Mouse (Mus musculus) stomach, embryonic 14.5 days (tissue): ENCODE results near the gene Tdrd9. TPM values are rescaled to one million over a fixed set of nuclear protein-coding genes. Genes with fewer than 3 reads are reported as not detected.

Experiments used
- ATAC-seq: fragments of 200-750 bp; cut with Nextera tagmentation; 2 replicates; pipeline ENCODE4 v1.8.0; 2017; ENCODE audit warnings: low read depth, moderate TSS enrichment; ENCODE audit not compliant: insufficient number of reproducible peaks, insufficient read depth, low FRiP score
- H3K27ac ChIP-seq: fragments of 300-500 bp; sonication (generic); 2 replicates; pipeline ENCODE4 v1.5.1; 2014; ENCODE audit warnings: mild to moderate bottlenecking, low read length, moderate library complexity, mixed read lengths
- H3K27me3 ChIP-seq: fragments of 300-500 bp; sonication (generic); 2 replicates; pipeline ENCODE4 v1.6.1; 2014; ENCODE audit warnings: low read length, control low read depth, mixed read lengths; ENCODE audit not compliant: control insufficient read depth, insufficient read depth
- H3K36me3 ChIP-seq: fragments of 300-500 bp; sonication (generic); 2 replicates; pipeline ENCODE4 v1.6.1; 2014; ENCODE audit warnings: mild to moderate bottlenecking, control low read depth, low read length, moderate library complexity, mixed read lengths; ENCODE audit not compliant: control insufficient read depth, insufficient read depth
- H3K4me1 ChIP-seq: fragments of 300-500 bp; sonication (generic); 2 replicates; pipeline ENCODE4 v1.6.1; 2014; ENCODE audit warnings: low read length, control low read depth, mixed read lengths; ENCODE audit not compliant: control insufficient read depth, insufficient read depth
- H3K4me2 ChIP-seq: fragments of 300-500 bp; sonication (generic); replicated peaks from 2 replicates; pipeline ENCODE4 v1.6.1; 2014; ENCODE audit warnings: low read depth, low read length, control low read depth
- H3K4me3 ChIP-seq: fragments of 300-500 bp; sonication (generic); 2 replicates; pipeline ENCODE4 v1.5.1; 2014; ENCODE audit warnings: low read depth, low read length, control low read depth
- H3K9ac ChIP-seq: fragments of 300-500 bp; sonication (generic); replicated peaks from 2 replicates; pipeline ENCODE4 v1.6.1; 2014; ENCODE audit warnings: low read depth, mild to moderate bottlenecking, control low read depth, low read length, moderate library complexity, mixed read lengths
- H3K9me3 ChIP-seq: fragments of 300-500 bp; sonication (generic); 2 replicates; pipeline ENCODE4 v1.6.1; 2016; ENCODE audit warnings: low read depth, low read length, control low read depth; ENCODE audit not compliant: control insufficient read depth
- WGBS: fragments of 180-500 bp; shearing (Covaris S2); extraction: QIAGEN DNeasy Blood & Tissue Kit; methylation state at CpG from one replicate; pipeline ENCODE4 v1.1.7; 2014; 5-methylcytosine and 5-hydroxymethylcytosine counted together
- polyA plus RNA-seq: library from polyadenylated mRNA; unstranded; fragments of >200 nt; fragmentation: Nextera tagmentation; extraction: Ambion mirVana; gene quantifications from 2 replicates; pipeline ENCODE4 v1.2.1, GENCODE M21; 2014

Tdrd9 gene
- polyA plus RNA-seq, 1 experiment from 2014 or later = 0.22 TPM

DNA sequence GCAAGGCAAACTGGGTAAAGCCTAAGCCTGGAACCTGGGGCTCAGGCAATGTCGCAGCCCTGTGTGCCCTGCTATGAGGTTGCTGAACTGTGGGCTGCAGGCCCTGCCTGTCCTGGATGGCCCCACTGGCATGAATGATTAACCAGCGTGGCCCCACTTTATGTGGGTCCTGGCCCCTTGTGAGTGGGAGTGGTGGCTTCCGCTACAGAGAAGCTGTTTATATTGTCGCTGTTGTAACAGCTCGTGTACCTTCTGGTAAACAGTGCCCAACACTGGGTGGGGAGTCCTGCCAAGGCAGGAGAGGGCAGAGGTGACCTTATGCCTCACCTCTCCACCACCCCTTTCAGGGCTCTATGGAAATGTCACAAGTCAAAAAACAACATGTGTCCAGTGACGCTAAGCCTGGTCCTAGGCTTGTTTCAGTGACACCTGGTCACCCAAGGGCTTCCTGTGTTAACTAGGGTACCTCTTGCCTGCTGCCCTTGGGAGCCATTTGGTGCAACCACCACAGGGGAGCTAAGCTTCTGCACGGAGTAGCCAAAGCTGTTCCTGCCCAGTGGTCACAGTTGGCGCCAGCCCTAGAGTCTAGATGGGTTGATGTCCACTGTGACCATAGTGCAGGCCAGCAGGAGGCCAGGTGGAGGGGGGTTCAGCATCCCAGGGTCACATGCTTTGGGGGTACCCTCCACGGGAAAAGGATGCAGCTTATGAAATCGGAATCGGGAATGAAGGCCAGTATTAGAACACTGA is 137.5 kb downstream of the Tdrd9 start:
- Histone ChIP-seq H3K4me3 (no peak overlapping the region), H3K9me3 (no peaks in the 10 kb centered on the region), H3K36me3 (no peaks in the 10 kb centered on the region), H3K4me1 (peaks cover 4% of the 10 kb centered on the region; the same call in 1 of the 2 replicates), H3K9ac (no peak overlapping the region), H3K27me3 (no peaks in the 10 kb centered on the region), H3K4me2 (no peak overlapping the region), H3K27ac (no peak overlapping the region)
- ATAC-seq = no peak
- 72% methylated on average over 11 of the region's 11 CpGs for WGBS

GRCm38 (mm10) chr12:112109701-112110100 is 138.3 kb downstream of the Tdrd9 start:
- peaks cover 4% of the 10 kb centered on the region; the same call in 1 of the 2 replicates for H3K4me1 ChIP-seq
- ATAC-seq = no peak
- no peak overlapping the region for H3K27ac ChIP-seq
- WGBS = 75% methylated on average over 9 of the region's 9 CpGs
- H3K36me3 ChIP-seq = no peaks in the 10 kb centered on the region
- H3K4me3 ChIP-seq = no peak overlapping the region
- no peak overlapping the region for H3K9ac ChIP-seq
- no peaks in the 10 kb centered on the region for H3K9me3 ChIP-seq
- H3K27me3 ChIP-seq = no peaks in the 10 kb centered on the region
- no peak overlapping the region for H3K4me2 ChIP-seq

DNA sequence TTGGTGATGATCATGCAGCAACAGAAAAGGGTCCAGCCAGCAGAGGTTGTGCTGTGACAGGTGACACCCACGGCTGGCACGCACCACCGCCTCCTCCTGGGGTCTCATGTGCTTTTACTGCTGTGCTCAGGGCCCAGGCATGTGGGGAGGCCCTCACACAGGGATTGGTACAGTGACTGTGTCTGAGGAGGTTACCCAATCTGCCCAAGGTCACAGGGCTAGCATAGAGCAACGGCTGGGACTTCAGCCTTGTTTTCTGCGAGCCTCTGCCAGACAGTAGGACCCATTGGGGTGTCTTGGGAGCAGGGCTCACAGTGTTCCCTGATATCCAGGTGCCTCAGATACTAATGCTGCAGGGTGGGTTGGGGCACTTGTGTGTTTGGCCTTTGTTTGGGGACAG is 140.0 kb downstream of the Tdrd9 start:
- ATAC-seq = no peak
- H3K36me3 ChIP-seq = no peaks in the 10 kb centered on the region
- 88% methylated on average over 5 of the region's 5 CpGs for WGBS
- no peak overlapping the region for H3K4me2 ChIP-seq
- peaks cover 4% of the 10 kb centered on the region; the same call in 1 of the 2 replicates for H3K4me1 ChIP-seq
- H3K27me3 ChIP-seq = no peaks in the 10 kb centered on the region
- H3K9ac ChIP-seq = no peak overlapping the region
- no peak overlapping the region for H3K4me3 ChIP-seq
- H3K27ac ChIP-seq = no peak overlapping the region
- no peaks in the 10 kb centered on the region for H3K9me3 ChIP-seq

DNA sequence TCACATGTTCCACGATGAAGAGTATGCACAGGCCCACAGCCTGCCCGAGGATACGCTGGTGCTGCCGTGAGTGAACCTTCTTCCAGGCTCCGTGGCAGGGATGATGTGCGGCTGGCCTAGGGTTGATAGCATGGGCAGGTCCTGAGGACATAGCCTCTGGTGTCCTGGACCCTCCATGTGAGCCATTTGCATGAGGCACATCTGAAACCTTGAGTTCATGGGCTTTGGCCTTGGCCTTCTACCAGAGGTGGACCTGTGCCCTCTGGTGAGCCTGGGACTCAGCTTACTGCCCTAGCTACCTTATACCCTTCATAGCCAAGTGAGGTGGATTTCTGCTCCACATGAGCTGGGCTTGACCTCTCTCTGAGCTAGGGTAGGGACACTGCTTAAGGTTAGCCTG is 140.9 kb downstream of the Tdrd9 start:
- WGBS = 90% methylated on average over 6 of the region's 6 CpGs
- H3K36me3 ChIP-seq = no peaks in the 10 kb centered on the region
- H3K4me2 ChIP-seq = no peak overlapping the region
- no peak overlapping the region for H3K9ac ChIP-seq
- 0 out of 2 replicates have a peak, but pooled peaks cover 2% of the 10 kb centered on the region for H3K4me1 ChIP-seq
- H3K27ac ChIP-seq = no peak overlapping the region
- H3K4me3 ChIP-seq = no peak overlapping the region
- no peaks in the 10 kb centered on the region for H3K27me3 ChIP-seq
- no peaks in the 10 kb centered on the region for H3K9me3 ChIP-seq
- no peak for ATAC-seq

GRCm38 (mm10) chr12:112112686-112113396 is 141.5 kb downstream of the Tdrd9 start:
- H3K4me3 ChIP-seq = no peak overlapping the region
- H3K27me3 ChIP-seq = no peaks in the 10 kb centered on the region
- 0 out of 2 replicates have a peak, but pooled peaks cover 2% of the 10 kb centered on the region for H3K4me1 ChIP-seq
- no peak overlapping the region for H3K9ac ChIP-seq
- H3K36me3 ChIP-seq = no peaks in the 10 kb centered on the region
- no peaks in the 10 kb centered on the region for H3K9me3 ChIP-seq
- no peak overlapping the region for H3K27ac ChIP-seq
- WGBS = 17% methylated on average over 13 of the region's 13 CpGs
- ATAC-seq = peak; percentile 62
- no peak overlapping the region for H3K4me2 ChIP-seq

DNA sequence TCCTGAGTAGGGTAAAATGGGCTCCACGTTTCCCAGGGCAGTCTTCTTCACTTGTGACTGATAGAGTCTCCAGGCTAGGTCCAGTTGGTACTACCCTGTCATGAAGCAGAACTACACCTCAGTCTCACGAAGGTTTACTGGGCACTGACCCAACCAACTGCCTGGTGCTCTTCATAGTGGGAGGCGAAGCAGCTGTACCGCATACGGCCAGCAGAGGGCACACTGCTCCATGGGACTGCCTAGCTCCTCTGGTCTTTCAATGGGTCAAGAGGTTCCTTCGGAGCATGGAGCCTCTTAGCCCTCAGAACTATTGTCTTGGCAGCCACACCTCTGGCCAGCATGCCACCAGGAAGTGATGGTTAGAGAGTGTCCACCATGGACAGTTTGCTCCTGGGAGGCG is 142.4 kb downstream of the Tdrd9 start:
- 0 out of 2 replicates have a peak, but pooled peaks cover 2% of the 10 kb centered on the region for H3K4me1 ChIP-seq
- no peaks in the 10 kb centered on the region for H3K27me3 ChIP-seq
- no peak overlapping the region for H3K4me3 ChIP-seq
- H3K36me3 ChIP-seq = no peaks in the 10 kb centered on the region
- WGBS = 11% methylated on average over 7 of the region's 7 CpGs
- H3K27ac ChIP-seq = no peak overlapping the region
- ATAC-seq = no peak
- no peak overlapping the region for H3K9ac ChIP-seq
- H3K9me3 ChIP-seq = no peaks in the 10 kb centered on the region
- H3K4me2 ChIP-seq = no peak overlapping the region

GRCm38 (mm10) chr12:112117006-112117405 is 145.6 kb downstream of the Tdrd9 start:
- 78% methylated on average over 5 of the region's 5 CpGs for WGBS
- no peak overlapping the region for H3K27ac ChIP-seq
- ATAC-seq = no peak
- no peaks in the 10 kb centered on the region for H3K36me3 ChIP-seq
- H3K4me3 ChIP-seq = no peak overlapping the region
- H3K4me1 ChIP-seq = 0 out of 2 replicates have a peak, but pooled peaks cover 2% of the 10 kb centered on the region
- H3K9ac ChIP-seq = no peak overlapping the region
- H3K27me3 ChIP-seq = no peaks in the 10 kb centered on the region
- H3K4me2 ChIP-seq = no peak overlapping the region
- H3K9me3 ChIP-seq = no peaks in the 10 kb centered on the region

GRCm38 (mm10) chr12:112117649-112118048 is 146.3 kb downstream of the Tdrd9 start:
- H3K4me2 ChIP-seq = no peak overlapping the region
- no peak overlapping the region for H3K9ac ChIP-seq
- H3K27me3 ChIP-seq = no peaks in the 10 kb centered on the region
- H3K4me3 ChIP-seq = no peak overlapping the region
- WGBS = 64% methylated on average over 7 of the region's 7 CpGs
- no peaks in the 10 kb centered on the region for H3K9me3 ChIP-seq
- no peak overlapping the region for H3K27ac ChIP-seq
- H3K4me1 ChIP-seq = 0 out of 2 replicates have a peak, but pooled peaks cover 2% of the 10 kb centered on the region
- H3K36me3 ChIP-seq = no peaks in the 10 kb centered on the region
- peak; percentile 54 for ATAC-seq
